Mouse (Mus musculus) cerebellum, adult 8-10 months (tissue): ENCODE measurements around the gene Des.

Source experiments
- DNase-seq: peaks from one replicate; pipeline ENCODE4 v3.0.0; 2022

Des gene

DNA sequence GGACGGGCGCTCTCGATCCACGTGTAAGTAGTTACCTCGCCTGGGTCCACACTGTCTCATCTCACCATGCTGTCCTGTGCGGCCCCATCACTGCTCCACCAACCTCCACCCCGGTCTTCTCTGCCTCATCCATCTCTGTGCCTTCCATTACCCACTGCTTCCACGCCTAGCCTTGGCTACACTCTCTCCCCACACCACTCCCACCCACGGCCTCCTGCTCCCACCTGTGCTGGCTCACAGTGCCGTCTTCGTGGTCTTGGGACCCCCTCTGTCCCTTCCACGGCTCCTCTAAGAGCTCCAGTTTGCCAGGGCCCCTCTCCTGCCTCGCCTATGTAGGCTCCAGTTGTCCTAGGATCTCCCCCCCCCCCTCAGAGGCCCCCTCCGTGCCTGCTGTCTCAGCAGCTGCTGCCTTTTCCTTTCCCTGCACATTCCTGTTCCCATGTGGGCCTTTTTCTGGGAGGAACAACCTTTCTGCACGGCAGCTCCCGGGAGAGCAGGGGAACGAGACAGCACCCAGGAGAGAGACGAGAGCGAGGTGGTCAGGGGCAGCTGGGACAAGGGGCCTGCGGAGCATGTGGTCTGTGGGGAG is 25.1 kb downstream of the Des start:
- DNase-seq, result peak; percentile 41

- DNase-seq, result peak; percentile 33
These were observed 26.0 kb downstream of the Des start for GRCm38 (mm10) chr1:75386149-75386548.

GRCm38 (mm10) chr1:75387469-75387928 is 27.4 kb downstream of the Des start:
- peak; percentile 51 for DNase-seq

GRCm38 (mm10) chr1:75387929-75388897 is 28.1 kb downstream of the Des start:
- DNase-seq, result peak; percentile 48

DNA sequence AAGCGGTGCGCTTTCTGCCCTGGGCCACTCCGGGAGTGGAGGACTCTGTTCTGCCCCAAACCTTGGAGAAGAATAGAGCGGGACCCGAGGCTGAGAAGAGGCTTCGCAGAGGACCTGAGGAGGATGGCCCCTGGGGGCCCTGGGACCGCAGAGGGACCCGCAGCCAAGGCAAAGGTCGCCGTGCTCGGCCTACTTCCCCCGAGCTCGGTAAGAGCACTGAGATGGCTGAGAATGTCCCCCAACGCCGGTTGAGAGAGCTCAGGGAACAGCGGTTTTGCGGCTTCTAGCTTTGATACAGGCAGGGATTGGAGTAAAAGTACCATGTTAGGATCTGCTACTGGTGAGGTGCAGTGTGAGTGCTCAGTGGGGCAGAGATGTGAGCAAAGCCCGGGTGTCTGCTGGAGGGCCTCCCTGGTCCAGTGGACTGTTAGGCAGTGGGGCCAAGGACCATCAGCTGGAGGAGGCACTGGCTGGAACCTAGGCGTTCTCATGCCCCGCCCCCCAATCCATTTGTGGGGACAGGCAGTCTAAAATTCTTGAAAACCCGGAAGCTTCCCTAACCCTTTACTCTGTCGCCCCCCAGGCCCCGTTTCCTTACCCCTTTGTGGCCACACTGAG is 28.9 kb downstream of the Des start:
- DNase-seq, result peak; percentile 38

- peak; percentile 92 for DNase-seq
These were observed 33.0 kb downstream of the Des start for GRCm38 (mm10) chr1:75393139-75393538.

GRCm38 (mm10) chr1:75393846-75394245 is 33.7 kb downstream of the Des start:
- peak; percentile 42 for DNase-seq

- DNase-seq, result peak; percentile 66
These were observed 38.8 kb downstream of the Des start for GRCm38 (mm10) chr1:75398761-75399402.

GRCm38 (mm10) chr1:75399755-75400492 is 39.8 kb downstream of the Des start:
- no peak for DNase-seq

GRCm38 (mm10) chr1:75400493-75401115 is 40.5 kb downstream of the Des start:
- DNase-seq, result no peak

- no peak for DNase-seq
These were observed 45.4 kb downstream of the Des start for GRCm38 (mm10) chr1:75405547-75405946.

DNA sequence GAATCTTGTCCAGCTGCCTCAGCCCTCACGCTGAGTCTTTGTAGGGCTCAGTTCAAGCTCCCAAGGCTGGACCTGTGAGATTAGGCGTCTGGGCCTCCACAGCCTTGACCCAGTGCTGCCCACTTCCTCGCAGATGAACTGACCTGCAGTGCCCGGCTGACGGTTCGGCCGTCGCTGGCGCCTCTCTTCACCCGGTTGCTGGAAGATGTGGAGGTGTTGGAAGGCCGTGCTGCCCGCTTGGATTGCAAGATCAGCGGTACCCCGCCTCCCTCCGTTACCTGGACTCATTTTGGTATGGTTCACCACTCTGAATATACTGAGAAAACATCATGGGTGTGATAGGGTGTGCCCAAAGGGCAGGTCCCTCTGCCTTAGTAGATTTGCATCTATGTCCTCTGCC is 46.0 kb downstream of the Des start:
- DNase-seq, result no peak

DNA sequence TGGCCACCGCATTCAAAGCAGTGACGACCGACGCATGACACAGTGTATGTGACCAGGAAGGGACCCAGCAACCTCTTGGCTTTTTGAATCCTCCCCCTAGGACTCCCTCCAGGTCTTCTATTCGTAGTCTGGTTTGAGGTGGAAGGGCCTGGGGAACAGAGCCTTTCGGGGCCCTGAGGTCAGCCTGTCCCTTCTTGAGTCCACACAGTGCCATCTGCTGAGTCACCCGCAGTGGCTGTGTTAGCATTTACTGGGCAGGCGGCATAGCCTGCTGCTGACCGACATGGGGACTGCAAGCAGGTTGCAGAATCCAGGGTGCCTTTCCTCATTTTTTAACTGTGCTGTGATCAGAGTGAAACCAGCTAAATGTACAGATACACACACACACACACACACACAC is 46.9 kb downstream of the Des start:
- no peak for DNase-seq

GRCm38 (mm10) chr1:75408210-75408609 is 48.1 kb downstream of the Des start:
- DNase-seq, result no peak

DNA sequence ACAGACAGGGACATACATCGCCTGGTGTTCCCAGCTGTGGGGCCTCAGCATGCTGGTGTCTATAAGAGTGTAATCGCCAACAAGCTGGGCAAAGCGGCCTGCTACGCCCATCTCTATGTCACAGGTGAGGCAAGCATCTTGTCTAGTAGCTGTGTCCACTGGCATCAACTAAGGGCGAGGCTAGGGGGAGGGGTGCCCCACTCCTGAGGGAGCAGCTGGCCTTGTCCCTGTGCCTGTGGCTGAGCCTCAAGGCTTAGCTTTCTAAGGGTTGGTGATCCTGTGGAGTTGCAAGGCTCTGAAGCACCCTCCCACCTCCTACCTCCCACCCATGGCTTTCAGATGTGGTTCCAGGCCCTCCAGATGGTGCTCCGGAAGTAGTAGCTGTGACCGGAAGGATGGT is 49.8 kb downstream of the Des start:
- DNase-seq, result no peak

DNA sequence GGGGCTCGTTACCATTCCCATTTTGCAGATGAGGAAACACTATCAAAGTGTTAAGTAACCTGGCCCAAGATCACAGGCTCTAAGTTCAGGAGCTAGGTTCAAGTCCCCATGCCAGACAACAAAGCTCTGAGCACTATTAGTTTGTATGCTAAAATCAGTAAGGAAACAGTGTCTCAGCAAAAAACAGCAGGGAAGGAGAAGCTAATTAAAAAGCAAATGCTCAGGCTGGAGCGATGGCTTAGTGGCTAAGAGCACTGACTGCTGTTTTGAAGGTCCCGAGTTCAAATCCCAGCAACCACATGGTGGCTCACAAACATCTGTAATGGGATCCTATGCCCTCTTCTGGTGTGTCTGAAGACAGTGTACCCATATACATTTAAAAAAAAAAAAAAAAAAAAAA is 52.1 kb downstream of the Des start:
- DNase-seq, result no peak

DNA sequence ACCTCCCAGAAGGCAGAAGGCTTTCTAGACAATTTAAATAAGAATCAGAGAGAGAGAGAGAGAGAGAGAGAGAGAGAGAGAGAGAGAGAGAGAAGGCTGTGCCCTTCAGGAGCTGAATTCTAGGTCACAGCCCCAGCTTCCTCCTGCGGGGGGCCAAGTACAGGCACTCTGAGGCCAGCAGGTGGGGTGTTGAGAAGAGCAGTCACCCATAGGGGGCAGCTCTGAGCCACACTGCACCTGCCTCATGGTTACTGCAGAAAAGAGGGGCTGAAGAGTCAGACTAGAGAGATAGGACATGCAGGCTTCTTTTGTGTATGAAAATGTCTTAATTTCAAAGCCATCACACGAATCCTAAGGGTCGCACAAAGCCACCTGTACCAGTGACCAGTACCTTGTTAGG is 53.6 kb downstream of the Des start:
- DNase-seq, result peak; percentile 86
